Mouse (Mus musculus) heart, adult 2 months (tissue): ENCODE results near the gene Usp46.

ENCODE experiments used
- CTCF ChIP-seq: fragments of 200-600 bp; IDR thresholded peaks from 2 replicates; pipeline ENCODE4 v1.8.1; 2022; ENCODE audit warnings: antibody characterized with exemption, mild to moderate bottlenecking, moderate library complexity
- POLR2A ChIP-seq: fragments of 200-500 bp; IDR thresholded peaks from 2 replicates; pipeline ENCODE4 v1.6.1; 2011; ENCODE audit warnings: mild to moderate bottlenecking, low read depth, low read length, control low read depth; ENCODE audit not compliant: insufficient read depth

- TF ChIP-seq POLR2A (no peak), CTCF (no peak)
These were observed 32.8 kb downstream of the Usp46 start for GRCm38 (mm10) chr5:74035454-74035853.
